Comparison of ENCODE assay signal across 8 mouse cellular contexts in the genomic region with DNA sequence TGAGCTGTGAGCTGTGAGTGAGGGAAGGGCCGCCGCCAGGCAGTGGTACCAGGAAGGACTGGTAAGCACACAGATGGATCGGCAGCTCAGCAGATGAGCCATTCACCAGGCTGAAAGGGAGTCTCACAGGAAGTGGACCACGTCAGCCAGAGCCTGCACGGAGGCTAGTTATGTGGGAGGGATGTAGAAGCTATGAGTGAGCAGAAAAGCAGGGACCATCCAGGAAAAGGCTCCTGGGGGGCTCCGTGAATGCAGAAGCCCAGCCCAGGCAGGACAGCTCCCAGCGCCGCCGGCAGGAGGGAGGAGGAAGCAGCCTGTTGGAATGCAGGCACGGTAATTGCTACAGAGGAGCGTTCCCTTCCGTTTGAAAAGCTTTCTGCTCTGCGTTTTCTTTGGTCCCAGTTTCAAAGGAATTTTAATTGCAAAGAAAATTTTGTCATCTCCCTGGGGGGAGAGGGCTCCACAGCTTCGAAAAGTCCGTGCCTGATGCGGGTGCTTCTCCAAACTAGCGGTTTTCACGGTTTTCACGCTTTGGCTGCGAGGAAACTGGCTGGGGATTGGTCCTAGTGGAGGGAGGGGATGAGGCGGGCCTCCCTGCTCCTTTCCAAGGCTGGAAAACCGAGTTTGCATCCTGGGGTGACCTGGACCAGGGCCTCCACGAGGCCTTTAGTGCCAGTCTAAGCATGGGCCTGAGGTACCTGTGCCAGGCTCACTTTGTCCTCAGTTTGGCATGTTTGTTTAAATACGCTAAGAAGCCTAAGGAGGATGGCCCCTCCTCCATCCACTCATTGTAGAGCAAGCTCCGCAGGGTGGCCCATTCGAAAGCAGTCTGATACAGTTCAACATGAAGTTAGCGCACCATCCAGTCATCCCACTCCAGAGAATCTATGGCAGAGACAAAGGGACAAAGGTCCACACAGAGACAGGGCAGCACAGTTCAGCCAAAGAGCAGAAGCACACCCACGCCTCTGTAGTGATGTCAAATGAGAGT. TPM values are rescaled to one million over a fixed set of nuclear protein-coding genes. Genes with fewer than 3 reads are reported as not detected.
A peak's percentile ranks its signal among the peaks of the same experiment; 100 is the strongest.
DNase-seq lines count a peak whose midpoint lies in the region; ATAC-seq and TF ChIP-seq lines count a peak whose summit lies in the region.

No protein-coding gene starts in this region.

- peak; percentile 68 to 72 for DNase-seq in cerebellum, adult 2 months
- DNase-seq in cerebellum, adult 11 months = no peak
- peak; percentile 35 for DNase-seq in ES-CJ7 (ENCODE audit: low read depth, low spot score)
- DNase-seq in liver, embryonic 14.5 days (ENCODE audit: low read depth in 3 of 3, low spot score in 3 of 3) = no peak
- DNase-seq in right cerebral cortex, postnatal 4 days = peak; percentile 38
- no peak for DNase-seq in spleen, postnatal 36 days (ENCODE audit: low spot score in 2 of 2)

- no peak for ATAC-seq in intestine, embryonic 16.5 days
- ATAC-seq in liver, embryonic 14.5 days (ENCODE audit: insufficient read depth) = no peak

- H3K9me3 ChIP-seq in intestine, embryonic 16.5 days (ENCODE audit: control insufficient read depth, low read length) = no peaks in the 10 kb centered on the region
- H3K9me3 ChIP-seq in liver, embryonic 14.5 days (ENCODE audit: control insufficient read depth, low read length) = no peaks in the 10 kb centered on the region

- no peak for TF ChIP-seq POLR2A in cerebellum, adult 2 months (IDR thresholded peaks at IDR 0.05; ENCODE audit: borderline replicate concordance, insufficient read depth, low read length)
- no peak for TF ChIP-seq POLR2A in embryonic fibroblast, embryonic 13.5 days (IDR thresholded peaks at IDR 0.05; ENCODE audit: low read depth, low read length)

- H3K27ac ChIP-seq in cerebellum, adult 2 months (ENCODE audit: insufficient read depth, low read length) = peak overlapping the region; percentile 3
- no peak overlapping the region for H3K27ac ChIP-seq in embryonic fibroblast, embryonic 13.5 days (ENCODE audit: insufficient read depth, low read length)
- H3K27ac ChIP-seq in intestine, embryonic 16.5 days (ENCODE audit: low read length) = no peak overlapping the region
- no peak overlapping the region for H3K27ac ChIP-seq in liver, embryonic 14.5 days

- no peaks in the 10 kb centered on the region for H3K27me3 ChIP-seq in cerebellum, adult 2 months (ENCODE audit: control insufficient read depth, insufficient read depth, low read length)
- H3K27me3 ChIP-seq in intestine, embryonic 16.5 days (replicated peaks; ENCODE audit: control insufficient read depth, insufficient read depth, low read length) = peaks cover 20% of the 10 kb centered on the region; the same call in 1 of the 2 replicates
- peaks cover 2% of the 10 kb centered on the region; the same call in 1 of the 2 replicates for H3K27me3 ChIP-seq in liver, embryonic 14.5 days (ENCODE audit: control insufficient read depth, insufficient read depth, low read length)

- peak overlapping the region; percentile 6; the same call in 1 of the 2 replicates for H3K9ac ChIP-seq in intestine, embryonic 16.5 days (ENCODE audit: low read depth, low read length)
- no peak overlapping the region for H3K9ac ChIP-seq in liver, embryonic 14.5 days (replicated peaks)

- H3K4me1 ChIP-seq in cerebellum, adult 2 months (ENCODE audit: control insufficient read depth, insufficient read depth, low read length) = peaks cover 33% of the 10 kb centered on the region
- H3K4me1 ChIP-seq in embryonic fibroblast, embryonic 13.5 days (ENCODE audit: control insufficient read depth, insufficient read depth, low read length) = peaks cover 4% of the 10 kb centered on the region
- H3K4me1 ChIP-seq in intestine, embryonic 16.5 days (ENCODE audit: control insufficient read depth, insufficient read depth, low read length) = peaks cover 9% of the 10 kb centered on the region
- no peaks in the 10 kb centered on the region for H3K4me1 ChIP-seq in liver, embryonic 14.5 days (replicated peaks; ENCODE audit: control insufficient read depth in 2 of 2, insufficient read depth in 2 of 2, low read length in 1 of 2)

- H3K36me3 ChIP-seq in intestine, embryonic 16.5 days (ENCODE audit: control insufficient read depth, insufficient read depth, low read length) = no peaks in the 10 kb centered on the region
- H3K36me3 ChIP-seq in liver, embryonic 14.5 days (replicated peaks; ENCODE audit: control insufficient read depth, insufficient read depth, low read depth) = no peaks in the 10 kb centered on the region

- WGBS in cerebellum, adult 2 months = 8% methylated on average over 28 of the region's 28 CpGs
- WGBS in intestine, embryonic 16.5 days = 5% methylated on average over 28 of the region's 28 CpGs
- 6% methylated on average over 28 of the region's 28 CpGs for WGBS in liver, embryonic 14.5 days (ENCODE audit: insufficient replicate concordance)

- H3K4me2 ChIP-seq in intestine, embryonic 16.5 days (ENCODE audit: low read depth, low read length) = peak overlapping the region; percentile 60
- H3K4me2 ChIP-seq in liver, embryonic 14.5 days (ENCODE audit: low read depth) = peak overlapping the region; percentile 9; the same call in 1 of the 2 replicates

- no peak for TF ChIP-seq EP300 in liver, embryonic 14.5 days (IDR thresholded peaks at IDR 0.05; ENCODE audit: low read depth)

- 0 out of 2 replicates have a peak, but pooled peaks have one; percentile 10 for TF ChIP-seq CTCF in cerebellum, adult 2 months (IDR thresholded peaks at IDR 0.05; ENCODE audit: borderline replicate concordance, insufficient read depth, low read depth, low read length)
- no peak for TF ChIP-seq CTCF in embryonic fibroblast, embryonic 13.5 days (IDR thresholded peaks at IDR 0.05; ENCODE audit: borderline replicate concordance, insufficient read depth, low read length)
- no peak for TF ChIP-seq CTCF in liver, embryonic 14.5 days (IDR thresholded peaks at IDR 0.05; ENCODE audit: low read depth)

- H3K4me3 ChIP-seq in cerebellum, adult 2 months (replicated peaks; ENCODE audit: insufficient read depth, low read depth, low read length) = peak overlapping the region; percentile 1
- H3K4me3 ChIP-seq in embryonic fibroblast, embryonic 13.5 days (ENCODE audit: insufficient read depth, low read length) = peak overlapping the region; percentile 15
- H3K4me3 ChIP-seq in intestine, embryonic 16.5 days (ENCODE audit: low read length) = peak overlapping the region; percentile 36
- H3K4me3 ChIP-seq in liver, embryonic 14.5 days (ENCODE audit: insufficient read depth in 1 of 2, low read depth in 2 of 2, low read length in 2 of 2) = no peak overlapping the region

RNA-seq across cellular contexts. Expression of a gene that starts 32.6 kb away (rescaled TPM):
- polyA plus RNA-seq in cerebellum, adult 2 months (2012; rRNA removed) = 51.9 and 56.3 TPM in 2 replicates
- polyA plus RNA-seq in embryonic fibroblast, embryonic 13.5 days (2011; ENCODE audit: insufficient read length, low read depth, missing spikeins) = not detected in 2 replicates
- 0.40 and 0.50 TPM in 2 replicates for polyA plus RNA-seq in intestine, embryonic 16.5 days (2015; fragmentation: Nextera tagmentation; extraction: Ambion mirVana)
- 0.02 TPM in 2 replicates for polyA plus RNA-seq in liver, embryonic 14.5 days (2012; rRNA removed)
- not detected in 2 replicates for polyA plus RNA-seq in liver, embryonic 14.5 days (2014; fragmentation: Nextera tagmentation; extraction: Ambion mirVana)

Comparison
In these comparisons a context has a peak if more than half of its experiments do, and no peak if none do; other contexts are left out.
1. DNase-seq: peak in cerebellum, adult 2 months (2 of 2), ES-CJ7 (single experiment) and right cerebral cortex, postnatal 4 days (single experiment); none in cerebellum, adult 11 months (single experiment), liver, embryonic 14.5 days (0 of 3) and spleen, postnatal 36 days (0 of 2).
2. H3K4me3 ChIP-seq: peak in cerebellum, adult 2 months (single experiment), embryonic fibroblast, embryonic 13.5 days (single experiment) and intestine, embryonic 16.5 days (single experiment); none in liver, embryonic 14.5 days (0 of 2).
3. RNA of a gene that starts 32.6 kb away (polyA plus RNA-seq): 51.9 to 56.3 TPM in cerebellum, adult 2 months; 0.40 to 0.50 TPM in intestine, embryonic 16.5 days, not detected in embryonic fibroblast, embryonic 13.5 days and 0.02 TPM in liver, embryonic 14.5 days; every median in the first group is over 10 times any median in the second.